Mouse (Mus musculus) bone marrow, adult 2 months (tissue): ENCODE measurements around the gene Atp6v1e2.

Source experiments
- CTCF ChIP-seq: fragments of 200-500 bp; IDR thresholded peaks from 2 replicates; pipeline ENCODE4 v1.5.1; 2011; ENCODE audit warnings: low read length, control low read depth; ENCODE audit not compliant: control insufficient read depth, insufficient read depth
- POLR2A ChIP-seq: fragments of 200-500 bp; IDR thresholded peaks from 2 replicates; pipeline ENCODE4 v1.6.1; 2011; ENCODE audit warnings: low read depth, mild to moderate bottlenecking, control low read depth, low read length, borderline replicate concordance; ENCODE audit not compliant: control insufficient read depth

GRCm38 (mm10) chr17:86918786-86919185 lies 28.9 kb downstream of the Atp6v1e2 start:
- TF ChIP-seq CTCF (peak; percentile 69), POLR2A (no peak)
